Mouse (Mus musculus): ENCODE measurements around the gene Ddx28. TPM values are rescaled to one million over a fixed set of nuclear protein-coding genes. Genes with fewer than 3 reads are reported as not detected.

Ddx28 gene
- polyA plus RNA-seq, 2 experiments from 2014 or later, result 9.7 to 12.1 TPM

GRCm38 (mm10) chr8:105965905-105966341 lies 45.8 kb downstream of the Ddx28 start, which contains the start of gene Slc12a4:
Gene Slc12a4 (minus strand): TSS chr8:105966097.
- peak; percentile 71 for ATAC-seq

GRCm38 (mm10) chr8:105965266-105965904 lies 46.3 kb downstream of the Ddx28 start:
- peak; percentile 81 for ATAC-seq

GRCm38 (mm10) chr8:105964506-105965265 lies 47.0 kb downstream of the Ddx28 start:
- ATAC-seq, result no peak

GRCm38 (mm10) chr8:105961536-105961935 lies 50.1 kb downstream of the Ddx28 start:
- ATAC-seq, result no peak

- ATAC-seq, result no peak
Measured at GRCm38 (mm10) chr8:105961101-105961500, 50.6 kb downstream of the Ddx28 start.

Other genes with a start within 250 kb of the Ddx28 start
- 1 to 10 TPM; 6.6 to 7.0 TPM for gene Ranbp10, start 184.5 kb downstream of the Ddx28 start, polyA plus RNA-seq (2017; shearing (Covaris generic))
- not detected for gene Tsnaxip1, start 184.2 kb downstream of the Ddx28 start, polyA plus RNA-seq (2017; shearing (Covaris generic))
- gene Cenpt, start 158.6 kb downstream of the Ddx28 start, polyA plus RNA-seq (2017; shearing (Covaris generic)), result 10 to 100 TPM; 16.1 to 18.6 TPM
- gene Thap11, start 156.8 kb downstream of the Ddx28 start, polyA plus RNA-seq (2017; shearing (Covaris generic)), result 1 to 10 TPM; 7.0 to 7.4 TPM
- 100 to 1,000 TPM in 1 of 2 experiments, 1 to 10 TPM in 1; 5.1 to 101 TPM for gene Nutf2, start 151.3 kb downstream of the Ddx28 start, polyA plus RNA-seq (2017; shearing (Covaris generic))
- 10 to 100 TPM; 24.6 to 32.7 TPM for gene Edc4, start 131.0 kb downstream of the Ddx28 start, polyA plus RNA-seq (2017; shearing (Covaris generic))
- gene Nrn1l, start 118.3 kb downstream of the Ddx28 start, polyA plus RNA-seq (2017; shearing (Covaris generic)), result 1 to 10 TPM in 1 of 2 experiments, not detected in 1; 1.3 TPM
- 10 to 100 TPM in 1 of 2 experiments, 1 to 10 TPM in 1; 8.1 to 11.3 TPM for gene Pskh1, start 111.4 kb downstream of the Ddx28 start, polyA plus RNA-seq (2017; shearing (Covaris generic))
- 1 to 10 TPM; 3.2 to 3.3 TPM for gene Ctrl, start 78.0 kb downstream of the Ddx28 start, polyA plus RNA-seq (2017; shearing (Covaris generic))
- 100 to 1,000 TPM; 368 to 402 TPM for gene Psmb10, start 73.4 kb downstream of the Ddx28 start, polyA plus RNA-seq (2017; shearing (Covaris generic))
- gene Lcat, start 68.5 kb downstream of the Ddx28 start, polyA plus RNA-seq (2017; shearing (Covaris generic)), result under 1 TPM; 0.25 to 0.61 TPM
- gene Slc12a4, start 45.8 kb downstream of the Ddx28 start, polyA plus RNA-seq (2017; shearing (Covaris generic)), result 1 to 10 TPM; 3.8 to 8.1 TPM
- gene Dpep3, start 32.5 kb downstream of the Ddx28 start, polyA plus RNA-seq (2017; shearing (Covaris generic)), result not detected
- 10 to 100 TPM; 25.7 to 28.8 TPM for gene Dus2, start 20.5 kb downstream of the Ddx28 start, polyA plus RNA-seq (2017; shearing (Covaris generic))
- not detected for gene Dpep2nb, start 5.9 kb downstream of the Ddx28 start, polyA plus RNA-seq (2017; shearing (Covaris generic))
- 10 to 100 TPM; 30.0 to 31.5 TPM for gene Nfatc3, start 47.0 kb upstream of the Ddx28 start, polyA plus RNA-seq (2017; shearing (Covaris generic))
- under 1 TPM in 1 of 2 experiments, not detected in 1; 0.20 TPM for gene Esrp2, start 125.1 kb upstream of the Ddx28 start, polyA plus RNA-seq (2017; shearing (Covaris generic))
- gene Pla2g15, start 138.5 kb upstream of the Ddx28 start, polyA plus RNA-seq (2017; shearing (Covaris generic)), result 1 to 10 TPM; 1.9 to 4.0 TPM
- 10 to 100 TPM; 26.2 to 33.6 TPM for gene Slc7a6, start 157.0 kb upstream of the Ddx28 start, polyA plus RNA-seq (2017; shearing (Covaris generic))
- 10 to 100 TPM; 20.6 to 22.5 TPM for gene Slc7a6os, start 199.1 kb upstream of the Ddx28 start, polyA plus RNA-seq (2017; shearing (Covaris generic))
- 10 to 100 TPM; 19.5 to 31.6 TPM for gene Prmt7, start 199.1 kb upstream of the Ddx28 start, polyA plus RNA-seq (2017; shearing (Covaris generic))